Mouse (Mus musculus) ES-E14 (cell line): ENCODE measurements around the gene Ccdc185.

Experiments
- MAFK ChIP-seq: IDR thresholded peaks from 2 replicates; pipeline ENCODE4 v1.6.1; 2014; ENCODE audit warnings: mild to moderate bottlenecking, low read depth, low read length, inconsistent platforms; ENCODE audit not compliant: insufficient read depth
- ZC3H11A ChIP-seq: IDR thresholded peaks from 2 replicates; pipeline ENCODE4 v1.6.1; 2012; ENCODE audit warnings: low read depth, mild to moderate bottlenecking, inconsistent platforms, low read length, borderline replicate concordance
- ZNF384 ChIP-seq: IDR thresholded peaks from 2 replicates; pipeline ENCODE4 v1.6.1; 2012; ENCODE audit warnings: low read depth, low read length, inconsistent platforms

DNA sequence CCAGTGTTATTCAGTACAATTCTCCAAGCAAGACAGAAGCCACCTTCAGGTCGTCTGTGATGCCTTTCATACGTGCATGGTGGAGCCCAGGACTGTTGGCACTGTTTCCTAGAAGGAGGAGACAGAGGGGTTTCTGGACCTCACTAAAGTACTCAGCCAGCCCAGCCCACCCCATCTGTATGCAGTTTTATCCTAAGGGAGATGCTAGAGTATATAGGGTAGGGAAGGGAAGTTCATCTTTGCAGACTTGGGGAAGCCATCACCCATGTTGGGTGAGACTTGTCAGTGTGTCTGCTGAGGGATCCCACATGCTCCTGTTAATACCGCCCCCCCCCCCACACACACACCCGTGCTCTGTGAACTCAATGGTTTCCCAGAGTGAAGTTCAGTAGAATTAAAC is 13.1 kb downstream of the Ccdc185 start:
- TF ChIP-seq ZNF384 (no peak), MAFK (no peak), ZC3H11A (no peak)
